Mouse (Mus musculus): ENCODE results near the gene Man2a2. TPM values are rescaled to one million over a fixed set of nuclear protein-coding genes. Genes with fewer than 3 reads are reported as not detected.

Man2a2 gene
- polyA plus RNA-seq, 1 experiment from 2014 or later = 2.5 TPM

- Histone ChIP-seq H3K9ac (no peak overlapping the region), H3K36me3 (replicated peaks) (no peaks in the 10 kb centered on the region), H3K27me3 (peaks cover 55% of the 10 kb centered on the region), H3K9me3 (replicated peaks) (no peaks in the 10 kb centered on the region), H3K4me3 (replicated peaks) (no peak overlapping the region), H3K4me1 (replicated peaks) (peaks cover 19% of the 10 kb centered on the region), H3K27ac (replicated peaks) (no peak overlapping the region), H3K4me2 (no peak overlapping the region)
- ATAC-seq (ENCODE audit: insufficient read depth) = no peak
- 59% methylated on average over 9 of the region's 9 CpGs for WGBS (ENCODE audit: insufficient replicate concordance)
Observed at GRCm38 (mm10) chr7:80407712-80408111, 36.5 kb upstream of the Man2a2 start.

GRCm38 (mm10) chr7:80406186-80406585, 35.0 kb upstream of the Man2a2 start:
- peaks cover 30% of the 10 kb centered on the region for H3K4me1 ChIP-seq (replicated peaks)
- no peak for ATAC-seq (ENCODE audit: insufficient read depth)
- peaks cover 71% of the 10 kb centered on the region for H3K27me3 ChIP-seq
- H3K4me2 ChIP-seq = no peak overlapping the region
- H3K9ac ChIP-seq = no peak overlapping the region
- no peak overlapping the region for H3K27ac ChIP-seq (replicated peaks)
- whole genome bisulfite sequencing (ENCODE audit: insufficient replicate concordance) = 62% methylated on average over 3 of the region's 3 CpGs
- no peaks in the 10 kb centered on the region for H3K9me3 ChIP-seq (replicated peaks)
- no peak overlapping the region for H3K4me3 ChIP-seq (replicated peaks)
- H3K36me3 ChIP-seq (replicated peaks) = no peaks in the 10 kb centered on the region

- H3K4me1 ChIP-seq (replicated peaks) = peaks cover 38% of the 10 kb centered on the region
- H3K4me3 ChIP-seq (replicated peaks) = no peak within 1 kb of the TSS
- no peak for ATAC-seq (ENCODE audit: insufficient read depth)
- 57% methylated on average over 9 of the region's 9 CpGs for WGBS (ENCODE audit: insufficient replicate concordance)
- H3K9me3 ChIP-seq (replicated peaks) = no peaks in the 10 kb centered on the region
- peaks cover 80% of the 10 kb centered on the region for H3K27me3 ChIP-seq
- no peaks in the 10 kb centered on the region for H3K36me3 ChIP-seq (replicated peaks)
- no peak within 1 kb of the TSS for H3K9ac ChIP-seq
- no peak within 1 kb of the TSS for H3K27ac ChIP-seq (replicated peaks)
- peak within 1 kb of the TSS; percentile 1; the same call in 1 of the 2 replicates for H3K4me2 ChIP-seq
Observed at GRCm38 (mm10) chr7:80405188-80405695, 34.1 kb upstream of the Man2a2 start, which contains the start of gene Furin. Gene Furin (minus strand): TSS chr7:80405436.

GRCm38 (mm10) chr7:80404101-80404894, 33.1 kb upstream of the Man2a2 start:
- 11% methylated on average over 7 of the region's 7 CpGs for WGBS (ENCODE audit: insufficient replicate concordance)
- no peak overlapping the region for H3K9ac ChIP-seq
- ATAC-seq (ENCODE audit: insufficient read depth) = no peak
- peak overlapping the region; percentile 1; the same call in 1 of the 2 replicates for H3K4me2 ChIP-seq
- H3K4me1 ChIP-seq (replicated peaks) = peaks cover 45% of the 10 kb centered on the region
- peaks cover 87% of the 10 kb centered on the region for H3K27me3 ChIP-seq
- H3K9me3 ChIP-seq (replicated peaks) = no peaks in the 10 kb centered on the region
- no peak overlapping the region for H3K4me3 ChIP-seq (replicated peaks)
- H3K36me3 ChIP-seq (replicated peaks) = no peaks in the 10 kb centered on the region
- 0 out of 2 replicates have a peak overlapping the region, but pooled peaks have one; percentile 79 for H3K27ac ChIP-seq (replicated peaks)

- 35% methylated on average over 9 of the region's 9 CpGs for WGBS (ENCODE audit: insufficient replicate concordance)
Observed at GRCm38 (mm10) chr7:80403551-80403950, 32.4 kb upstream of the Man2a2 start.

GRCm38 (mm10) chr7:80402651-80403321, 31.6 kb upstream of the Man2a2 start:
- no peaks in the 10 kb centered on the region for H3K9me3 ChIP-seq (replicated peaks)
- H3K9ac ChIP-seq = peak overlapping the region; percentile 75
- peaks cover 82% of the 10 kb centered on the region for H3K27me3 ChIP-seq
- H3K27ac ChIP-seq (replicated peaks) = peak overlapping the region; percentile 83
- WGBS (ENCODE audit: insufficient replicate concordance) = 1% methylated on average over 64 of the region's 92 CpGs
- H3K36me3 ChIP-seq (replicated peaks) = peaks cover 9% of the 10 kb centered on the region
- peak overlapping the region; percentile 85 for H3K4me2 ChIP-seq
- H3K4me1 ChIP-seq (replicated peaks) = peaks cover 45% of the 10 kb centered on the region
- peak overlapping the region; percentile 73 for H3K4me3 ChIP-seq (replicated peaks)
- ATAC-seq (ENCODE audit: insufficient read depth) = peak; percentile 69

More at GRCm38 (mm10) chr7:80403551-80403950, 32.4 kb upstream of the Man2a2 start:
- Histone ChIP-seq H3K4me2 (peak overlapping the region; percentile 85), H3K4me1 (replicated peaks) (peaks cover 45% of the 10 kb centered on the region), H3K9ac (no peak overlapping the region), H3K27me3 (peaks cover 87% of the 10 kb centered on the region), H3K4me3 (replicated peaks) (no peak overlapping the region), H3K36me3 (replicated peaks) (peaks cover under 1% of the 10 kb centered on the region; the same call in 1 of the 2 replicates), H3K9me3 (replicated peaks) (no peaks in the 10 kb centered on the region), H3K27ac (replicated peaks) (peak overlapping the region; percentile 79)
- no peak for ATAC-seq (ENCODE audit: insufficient read depth)

- ATAC-seq (ENCODE audit: insufficient read depth) = peak; percentile 31
- Histone ChIP-seq H3K27me3 (peaks cover 75% of the 10 kb centered on the region), H3K27ac (replicated peaks) (peak overlapping the region; percentile 83), H3K4me3 (replicated peaks) (peak overlapping the region; percentile 73), H3K9me3 (replicated peaks) (no peaks in the 10 kb centered on the region), H3K36me3 (replicated peaks) (peaks cover 16% of the 10 kb centered on the region), H3K9ac (peak overlapping the region; percentile 75), H3K4me2 (peak overlapping the region; percentile 85), H3K4me1 (replicated peaks) (peaks cover 45% of the 10 kb centered on the region)
- under 1% methylated on average over 102 of the region's 102 CpGs for WGBS (ENCODE audit: insufficient replicate concordance)
Observed at GRCm38 (mm10) chr7:80401860-80402641, 30.9 kb upstream of the Man2a2 start.

- Histone ChIP-seq H3K9me3 (replicated peaks) (no peaks in the 10 kb centered on the region), H3K4me3 (replicated peaks) (peak overlapping the region; percentile 73), H3K4me2 (peak overlapping the region; percentile 85), H3K36me3 (replicated peaks) (peaks cover 23% of the 10 kb centered on the region), H3K27ac (replicated peaks) (peak overlapping the region; percentile 83), H3K4me1 (replicated peaks) (peaks cover 45% of the 10 kb centered on the region), H3K9ac (peak overlapping the region; percentile 75), H3K27me3 (peaks cover 67% of the 10 kb centered on the region)
- 21% methylated on average over 5 of the region's 5 CpGs for WGBS (ENCODE audit: insufficient replicate concordance)
- ATAC-seq (ENCODE audit: insufficient read depth) = no peak
Observed at GRCm38 (mm10) chr7:80401041-80401859, 30.1 kb upstream of the Man2a2 start.

GRCm38 (mm10) chr7:80400571-80400970, 29.4 kb upstream of the Man2a2 start:
- ATAC-seq (ENCODE audit: insufficient read depth) = 0 out of 2 replicates have a peak, but pooled peaks have one; percentile 6
- 66% methylated on average over 6 of the region's 6 CpGs for WGBS (ENCODE audit: insufficient replicate concordance)

GRCm38 (mm10) chr7:80400099-80400498, 28.9 kb upstream of the Man2a2 start:
- Histone ChIP-seq H3K27ac (replicated peaks) (peak overlapping the region; percentile 79), H3K27me3 (peaks cover 55% of the 10 kb centered on the region), H3K4me2 (peak overlapping the region; percentile 85), H3K4me3 (replicated peaks) (peak overlapping the region; percentile 73; the same call in 1 of the 2 replicates), H3K9ac (peak overlapping the region; percentile 25; the same call in 1 of the 2 replicates), H3K9me3 (replicated peaks) (no peaks in the 10 kb centered on the region), H3K36me3 (replicated peaks) (peaks cover 33% of the 10 kb centered on the region), H3K4me1 (replicated peaks) (peaks cover 45% of the 10 kb centered on the region)
- ATAC-seq (ENCODE audit: insufficient read depth) = peak; percentile 49; the same call in 1 of the 2 replicates
- 53% methylated on average over 5 of the region's 5 CpGs for WGBS (ENCODE audit: insufficient replicate concordance)

More at GRCm38 (mm10) chr7:80400571-80400970, 29.4 kb upstream of the Man2a2 start:
- H3K9ac ChIP-seq = peak overlapping the region; percentile 25
- H3K27me3 ChIP-seq = peaks cover 60% of the 10 kb centered on the region
- H3K4me2 ChIP-seq = peak overlapping the region; percentile 85
- peaks cover 45% of the 10 kb centered on the region for H3K4me1 ChIP-seq (replicated peaks)
- H3K4me3 ChIP-seq (replicated peaks) = peak overlapping the region; percentile 73
- no peaks in the 10 kb centered on the region for H3K9me3 ChIP-seq (replicated peaks)
- peak overlapping the region; percentile 79 for H3K27ac ChIP-seq (replicated peaks)
- peaks cover 28% of the 10 kb centered on the region for H3K36me3 ChIP-seq (replicated peaks)
